Mouse (Mus musculus) ES-Bruce4 (cell line): ENCODE data around the gene Onecut1. TPM values are rescaled to one million over a fixed set of nuclear protein-coding genes. Genes with fewer than 3 reads are reported as not detected.

Experiments used
- H3K27ac ChIP-seq: 2 replicates; pipeline ENCODE4 v1.5.1; 2012; ENCODE audit warnings: low read length, inconsistent platforms; ENCODE audit not compliant: insufficient read depth
- H3K27me3 ChIP-seq: 2 replicates; pipeline ENCODE4 v1.6.1; 2012; ENCODE audit warnings: mild to moderate bottlenecking, low read length, inconsistent platforms; ENCODE audit not compliant: control insufficient read depth, poor library complexity, insufficient read depth, severe bottlenecking
- H3K36me3 ChIP-seq: 2 replicates; pipeline ENCODE4 v1.6.1; 2012; ENCODE audit warnings: inconsistent platforms, mild to moderate bottlenecking, low read length, moderate library complexity; ENCODE audit not compliant: control insufficient read depth, poor library complexity, insufficient read depth, severe bottlenecking
- H3K4me1 ChIP-seq: one replicate; pipeline ENCODE4 v1.8.1; 2011; ENCODE audit warnings: low read length; ENCODE audit not compliant: control insufficient read depth, insufficient read depth
- H3K4me3 ChIP-seq: 2 replicates; pipeline ENCODE4 v1.5.1; 2011; ENCODE audit warnings: low read depth, mild to moderate bottlenecking, low read length
- H3K9ac ChIP-seq: 2 replicates; pipeline ENCODE4 v1.6.1; 2012; ENCODE audit warnings: low read depth, mild to moderate bottlenecking, inconsistent platforms; ENCODE audit not compliant: poor library complexity, severe bottlenecking
- H3K9me3 ChIP-seq: replicated peaks from 2 replicates; pipeline ENCODE4 v1.6.1; 2012; ENCODE audit warnings: mild to moderate bottlenecking, low read length, inconsistent platforms; ENCODE audit not compliant: control insufficient read depth, poor library complexity, insufficient read depth, severe bottlenecking
- CTCF ChIP-seq: IDR thresholded peaks from one replicate; pipeline ENCODE4 v1.8.1; 2011; ENCODE audit warnings: low read depth, low read length
- EP300 ChIP-seq: IDR thresholded peaks from 2 replicates; pipeline ENCODE4 v1.6.1; 2011; ENCODE audit warnings: low read depth, low read length; ENCODE audit not compliant: insufficient read depth
- POLR2A ChIP-seq: IDR thresholded peaks from one replicate; pipeline ENCODE4 v1.8.1; 2011; ENCODE audit warnings: low read length; ENCODE audit not compliant: insufficient read depth
- polyA plus RNA-seq: library from polyadenylated mRNA; stranded (reverse); fragments of >200 nt; gene quantifications from 2 replicates; pipeline ENCODE4 v1.2.4, GENCODE M21; 2011; ENCODE audit warnings: low read depth; ENCODE audit not compliant: missing spikeins, insufficient read depth, insufficient read length

Gene Onecut1
- polyA plus RNA-seq, 1 experiment, result not detected

DNA sequence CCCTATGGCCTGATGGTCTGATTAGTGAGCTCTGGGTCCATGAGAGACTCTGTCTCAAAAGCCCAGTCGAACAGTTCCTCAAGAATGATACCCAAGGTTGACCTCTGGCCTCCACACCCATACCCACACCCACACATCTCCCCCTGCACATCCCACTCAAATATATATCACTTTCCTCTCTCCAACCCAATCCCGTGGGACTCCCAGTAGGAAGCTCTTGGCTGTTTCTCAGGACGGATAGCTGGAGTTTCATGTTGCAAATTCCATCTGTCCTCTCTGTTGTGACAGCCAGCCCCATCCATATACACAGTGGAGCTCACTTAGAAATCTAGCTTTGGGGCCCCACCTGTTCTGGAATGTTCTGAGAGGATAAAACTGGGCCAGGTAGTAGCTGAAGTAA, 61.2 kb downstream of the Onecut1 start:
- no peaks in the 10 kb centered on the region for H3K36me3 ChIP-seq
- H3K9me3 ChIP-seq, result no peaks in the 10 kb centered on the region
- H3K27ac ChIP-seq, result no peak overlapping the region
- no peaks in the 10 kb centered on the region for H3K27me3 ChIP-seq
- TF ChIP-seq POLR2A (no peak), CTCF (no peak), EP300 (no peak)
- H3K4me3 ChIP-seq, result no peak overlapping the region
- no peaks in the 10 kb centered on the region for H3K4me1 ChIP-seq
- no peak overlapping the region for H3K9ac ChIP-seq

GRCm38 (mm10) chr9:74923291-74923977, 61.7 kb downstream of the Onecut1 start:
- TF ChIP-seq POLR2A, result no peak
- TF ChIP-seq EP300, result no peak
- no peak for TF ChIP-seq CTCF
- Histone ChIP-seq H3K4me1 (no peaks in the 10 kb centered on the region), H3K9ac (no peak overlapping the region), H3K9me3 (no peaks in the 10 kb centered on the region), H3K36me3 (no peaks in the 10 kb centered on the region), H3K4me3 (no peak overlapping the region), H3K27me3 (no peaks in the 10 kb centered on the region), H3K27ac (no peak overlapping the region)

- no peaks in the 10 kb centered on the region for H3K4me1 ChIP-seq
- H3K9ac ChIP-seq, result no peak overlapping the region
- TF ChIP-seq EP300 (no peak), CTCF (no peak), POLR2A (no peak)
- no peak overlapping the region for H3K4me3 ChIP-seq
- no peak overlapping the region for H3K27ac ChIP-seq
- no peaks in the 10 kb centered on the region for H3K36me3 ChIP-seq
- no peaks in the 10 kb centered on the region for H3K9me3 ChIP-seq
- H3K27me3 ChIP-seq, result no peaks in the 10 kb centered on the region
Measured at GRCm38 (mm10) chr9:74925220-74925769, 63.6 kb downstream of the Onecut1 start.

DNA sequence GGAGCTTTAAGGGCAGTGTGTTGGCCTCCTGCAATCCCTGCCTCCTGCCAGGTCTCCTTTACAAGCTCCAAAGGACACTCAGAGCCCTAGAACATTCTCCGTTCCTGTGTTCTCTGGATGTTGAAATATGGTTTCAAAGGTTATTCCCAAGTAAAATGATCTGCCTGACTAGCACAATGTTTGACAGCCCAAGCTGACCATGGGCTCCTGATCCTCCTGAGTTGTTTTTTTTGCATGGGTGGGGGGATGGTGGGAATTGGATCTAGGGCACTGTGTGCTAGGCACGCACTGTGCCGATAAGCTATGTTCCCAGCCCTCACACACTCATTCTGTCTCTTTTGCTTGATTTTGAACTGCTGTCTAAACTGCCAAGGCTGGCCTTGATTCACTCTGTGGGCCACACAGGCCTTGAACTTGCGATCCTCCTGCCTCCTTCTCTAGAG, 68.3 kb downstream of the Onecut1 start:
- Histone ChIP-seq H3K9ac (no peak overlapping the region), H3K36me3 (no peaks in the 10 kb centered on the region), H3K27me3 (no peaks in the 10 kb centered on the region), H3K27ac (no peak overlapping the region), H3K4me1 (no peaks in the 10 kb centered on the region), H3K9me3 (no peaks in the 10 kb centered on the region), H3K4me3 (no peak overlapping the region)
- TF ChIP-seq POLR2A, result no peak
- TF ChIP-seq CTCF, result no peak
- no peak for TF ChIP-seq EP300

DNA sequence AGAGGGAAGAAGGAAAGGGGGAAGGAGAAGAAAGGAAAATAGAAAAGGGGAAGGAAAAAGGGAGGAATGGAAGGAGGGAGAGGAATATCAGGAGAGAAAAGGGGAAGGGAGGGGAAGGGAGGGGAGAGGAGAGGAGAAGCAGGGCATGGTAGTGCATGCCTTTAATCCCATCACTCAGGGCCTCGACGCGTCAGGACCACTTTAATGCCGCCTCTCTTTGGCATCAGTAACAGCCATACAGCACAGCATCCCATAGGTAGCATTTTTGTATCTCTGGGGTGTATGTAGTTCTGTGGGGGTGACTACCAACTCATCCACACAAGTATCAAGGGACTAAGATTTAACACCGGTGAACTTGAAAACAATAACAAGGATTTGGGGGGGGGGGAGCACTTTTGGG, 68.9 kb downstream of the Onecut1 start:
- no peaks in the 10 kb centered on the region for H3K27me3 ChIP-seq
- no peaks in the 10 kb centered on the region for H3K36me3 ChIP-seq
- no peaks in the 10 kb centered on the region for H3K4me1 ChIP-seq
- TF ChIP-seq EP300, result no peak
- TF ChIP-seq CTCF, result no peak
- no peak for TF ChIP-seq POLR2A
- no peak overlapping the region for H3K9ac ChIP-seq
- no peak overlapping the region for H3K4me3 ChIP-seq
- H3K9me3 ChIP-seq, result no peaks in the 10 kb centered on the region
- H3K27ac ChIP-seq, result no peak overlapping the region

GRCm38 (mm10) chr9:74935289-74935688, 73.6 kb downstream of the Onecut1 start:
- no peak overlapping the region for H3K9ac ChIP-seq
- no peaks in the 10 kb centered on the region for H3K9me3 ChIP-seq
- H3K36me3 ChIP-seq, result no peaks in the 10 kb centered on the region
- no peak overlapping the region for H3K4me3 ChIP-seq
- H3K27me3 ChIP-seq, result no peaks in the 10 kb centered on the region
- no peak overlapping the region for H3K27ac ChIP-seq
- TF ChIP-seq CTCF, result no peak
- no peak for TF ChIP-seq POLR2A
- TF ChIP-seq EP300, result no peak
- no peaks in the 10 kb centered on the region for H3K4me1 ChIP-seq
